Mouse (Mus musculus) skeletal muscle tissue, adult 2 months (tissue): ENCODE measurements around the gene Rapgef4.

Source experiments
- DNase-seq: peaks from one replicate; pipeline ENCODE4 v3.0.0-alpha.2; 2012; ENCODE audit warnings: low read depth, low spot score

Gene Rapgef4

DNA sequence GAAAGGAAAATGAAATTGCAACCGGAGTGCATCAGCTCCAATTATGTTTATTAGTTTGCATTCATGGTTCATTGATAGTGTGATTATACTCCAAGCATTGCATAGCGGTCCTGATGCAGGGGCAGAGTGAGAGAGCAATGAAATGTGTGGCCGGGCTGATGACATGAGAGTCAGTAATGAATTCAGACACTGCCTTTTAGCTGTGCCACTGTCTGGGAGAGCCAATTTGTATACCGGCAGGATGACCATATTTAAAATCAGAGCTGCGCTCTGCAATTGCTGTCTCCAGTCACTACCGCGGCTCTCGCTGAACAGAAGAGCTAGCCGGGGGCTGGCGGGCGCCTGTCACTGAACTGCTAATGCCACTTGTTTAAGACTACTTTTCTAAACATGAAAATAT lies 197.5 kb downstream of the Rapgef4 start:
- no peak for DNase-seq

- DNase-seq = no peak
Observed at GRCm38 (mm10) chr2:72179600-72180301, 198.7 kb downstream of the Rapgef4 start.

GRCm38 (mm10) chr2:72181443-72181842 lies 200.4 kb downstream of the Rapgef4 start:
- no peak for DNase-seq

DNA sequence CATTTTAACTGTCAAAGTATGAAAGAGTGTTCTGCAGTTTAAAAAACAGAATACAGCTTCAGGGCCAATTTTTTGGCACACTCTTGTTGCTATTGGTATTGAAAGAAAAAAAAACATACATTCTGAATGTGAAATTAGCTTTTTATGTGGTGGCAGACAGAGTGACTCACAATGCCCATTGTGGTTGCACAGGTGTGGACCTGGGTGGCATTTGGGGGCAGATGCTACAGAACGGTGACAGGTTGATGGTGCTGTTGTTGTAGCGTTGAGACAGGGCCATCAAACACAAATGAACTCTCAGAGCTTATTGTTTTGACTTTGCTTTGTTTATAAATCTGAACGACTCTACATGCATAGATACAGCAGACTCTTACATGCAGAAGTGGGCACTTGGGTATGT lies 202.7 kb downstream of the Rapgef4 start:
- DNase-seq = no peak

- no peak for DNase-seq
Observed at GRCm38 (mm10) chr2:72196190-72196965, 215.3 kb downstream of the Rapgef4 start.

DNA sequence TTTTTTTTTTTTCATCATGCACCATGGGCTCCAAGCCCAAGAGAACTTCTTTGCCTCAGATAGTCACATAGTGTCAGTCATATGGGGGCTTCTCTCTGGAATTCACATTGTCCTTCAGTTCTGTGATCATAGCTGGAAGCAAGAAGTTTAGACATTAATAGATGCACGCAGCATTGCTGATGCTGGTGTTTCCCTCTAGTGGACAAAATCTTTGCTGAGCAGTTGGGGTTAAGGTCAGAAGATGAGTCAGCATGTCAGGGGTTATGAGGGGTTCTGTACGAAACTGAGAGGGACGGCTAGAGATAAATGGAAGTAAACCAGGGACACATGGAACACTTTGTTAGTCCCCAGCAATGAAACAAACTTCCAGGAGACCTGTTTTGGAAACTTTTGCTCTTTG lies 216.0 kb downstream of the Rapgef4 start:
- DNase-seq = no peak

DNA sequence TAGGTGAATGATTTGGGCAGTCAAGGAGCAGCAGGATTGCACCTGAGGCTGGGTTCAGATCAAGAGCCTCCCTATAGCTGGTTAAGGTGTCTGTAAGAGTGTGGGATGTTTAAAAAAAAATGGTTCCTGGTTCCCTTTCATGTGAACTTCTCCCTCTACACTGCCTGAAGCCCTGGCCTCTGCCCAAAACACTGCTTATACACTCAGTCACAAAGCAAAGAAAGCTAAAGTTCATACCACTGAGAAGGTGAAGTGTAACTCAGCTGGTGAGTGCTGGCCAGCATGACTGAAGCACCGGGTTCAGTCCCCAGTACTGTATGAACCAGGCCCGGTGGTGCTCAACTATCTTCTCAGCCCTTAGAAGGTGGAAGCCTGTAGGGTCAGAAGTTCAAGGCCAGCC lies 218.4 kb downstream of the Rapgef4 start:
- no peak for DNase-seq

GRCm38 (mm10) chr2:72201506-72201905 lies 220.5 kb downstream of the Rapgef4 start:
- no peak for DNase-seq

DNA sequence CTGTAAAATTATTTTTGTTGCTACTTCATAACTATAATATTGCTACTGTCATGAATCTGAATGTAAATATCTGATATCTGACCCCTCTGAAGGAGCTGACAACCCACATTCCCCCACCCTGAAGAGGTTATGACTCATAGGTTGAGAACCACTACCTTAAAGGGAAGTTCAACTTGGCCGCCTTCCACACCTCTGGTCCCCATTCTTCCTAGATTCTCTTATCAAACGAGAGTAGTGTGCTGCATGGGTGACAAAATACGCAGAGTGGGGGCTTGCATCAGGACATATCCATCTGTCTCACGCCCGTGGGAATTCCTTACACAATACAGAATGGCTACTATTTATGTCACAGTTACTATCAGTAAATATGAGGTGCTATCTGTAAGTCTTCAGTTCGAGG lies 221.2 kb downstream of the Rapgef4 start:
- no peak for DNase-seq

- peak; percentile 72 for DNase-seq
Observed at GRCm38 (mm10) chr2:72203609-72204008, 222.6 kb downstream of the Rapgef4 start.

DNA sequence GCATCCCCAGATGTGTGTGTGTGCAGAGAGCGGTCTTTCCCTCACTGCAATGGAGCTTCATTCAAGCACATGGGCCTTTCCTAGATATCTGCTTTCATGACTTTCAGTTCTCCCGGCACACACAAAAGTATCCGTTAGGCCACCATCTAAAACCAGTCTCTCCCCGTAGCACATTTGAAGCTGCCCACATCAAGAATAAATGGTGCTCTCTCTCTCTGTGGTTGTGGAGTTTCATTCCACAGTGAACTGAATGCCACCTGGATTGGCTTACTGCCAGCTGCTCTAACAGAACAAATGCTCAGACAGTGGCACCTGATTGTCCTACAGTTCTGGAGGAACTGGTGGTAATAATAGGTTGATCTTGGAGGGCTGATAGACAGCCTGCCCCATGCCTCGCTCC lies 224.8 kb downstream of the Rapgef4 start:
- DNase-seq = no peak

- DNase-seq = no peak
Observed at GRCm38 (mm10) chr2:72206530-72207248, 225.6 kb downstream of the Rapgef4 start.

DNA sequence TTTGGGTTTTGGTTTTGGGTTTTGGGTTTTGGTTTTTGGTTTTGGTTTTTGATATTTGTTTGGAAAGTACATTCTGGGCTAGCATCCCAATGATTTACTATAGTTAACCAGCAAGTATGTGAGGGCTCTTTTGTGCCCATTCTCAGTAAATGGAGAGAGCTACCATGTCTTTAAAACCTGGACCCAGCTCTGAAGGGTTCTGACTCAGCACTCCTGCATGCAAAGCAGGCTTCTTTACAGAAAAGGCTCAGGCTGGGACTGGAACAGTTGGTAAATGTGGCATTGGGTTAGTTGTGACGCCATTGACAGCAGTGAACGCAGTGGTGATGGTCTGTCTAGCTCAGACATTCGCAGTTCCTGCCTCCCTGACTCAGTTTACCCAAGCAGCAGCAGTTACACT lies 236.3 kb downstream of the Rapgef4 start:
- no peak for DNase-seq

DNA sequence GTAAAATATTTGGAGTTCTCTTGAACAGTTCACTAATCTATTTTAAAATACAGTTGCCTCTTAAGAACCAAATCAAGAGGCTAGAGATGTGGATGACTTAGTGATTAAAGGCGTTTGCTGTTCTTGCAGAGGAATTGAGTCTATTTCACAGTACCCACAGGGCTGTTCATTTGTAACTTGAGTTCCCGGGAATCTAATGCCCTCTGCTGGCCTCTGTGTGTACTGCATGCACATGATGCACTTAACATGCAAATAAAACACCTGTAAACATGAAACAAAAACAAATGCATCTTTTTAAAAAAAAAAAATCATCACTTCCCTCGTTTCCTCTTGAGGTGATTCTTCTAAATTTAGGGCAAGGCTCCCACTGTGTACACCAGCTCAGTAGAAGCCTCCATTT lies 238.9 kb downstream of the Rapgef4 start:
- peak; percentile 18 for DNase-seq

GRCm38 (mm10) chr2:72221283-72221682 lies 240.2 kb downstream of the Rapgef4 start:
- DNase-seq = no peak

DNA sequence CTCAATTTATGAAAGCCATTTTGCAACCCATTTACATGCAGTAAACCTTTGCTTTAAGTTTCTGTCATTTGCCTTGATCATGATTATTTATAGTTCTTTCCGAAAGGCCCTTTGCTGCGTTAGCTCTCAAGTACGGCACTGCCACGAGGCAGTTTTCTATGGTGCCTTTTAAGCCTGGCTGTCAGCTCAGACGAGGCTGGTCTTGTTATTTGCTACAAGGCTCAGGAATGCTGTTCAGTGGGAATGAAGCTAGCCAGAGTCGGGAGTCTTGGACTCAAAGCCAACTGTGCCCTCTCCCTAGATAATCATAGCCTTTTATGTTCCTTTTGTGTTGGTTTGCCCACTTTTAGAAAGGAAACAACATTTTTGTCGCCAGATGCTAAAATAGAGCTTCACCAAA lies 240.7 kb downstream of the Rapgef4 start:
- no peak for DNase-seq

DNA sequence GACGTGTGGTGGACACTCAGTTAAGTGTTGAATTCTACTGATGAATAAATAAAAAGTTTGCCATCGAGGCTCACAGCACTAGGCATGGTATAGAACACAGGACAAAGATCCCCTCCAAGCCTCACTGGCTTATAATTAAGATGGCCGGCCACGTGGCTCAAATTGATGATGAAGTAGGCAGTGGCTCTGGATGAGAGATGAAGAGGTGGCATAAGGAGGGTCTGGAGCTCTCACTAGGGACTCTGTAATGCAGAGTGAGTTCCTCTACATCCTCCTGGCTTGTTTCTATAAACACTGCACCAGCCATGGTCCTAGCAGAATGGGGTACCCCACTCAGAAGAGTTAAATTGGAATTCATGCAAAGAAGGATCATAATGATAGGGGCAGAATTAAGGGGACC lies 241.2 kb downstream of the Rapgef4 start:
- DNase-seq = no peak

- no peak for DNase-seq
Observed at GRCm38 (mm10) chr2:72222736-72223455, 241.9 kb downstream of the Rapgef4 start.

- DNase-seq = no peak
Observed at GRCm38 (mm10) chr2:72223479-72223878, 242.4 kb downstream of the Rapgef4 start.

- DNase-seq = no peak
Observed at GRCm38 (mm10) chr2:72226006-72226405, 245.0 kb downstream of the Rapgef4 start.

DNA sequence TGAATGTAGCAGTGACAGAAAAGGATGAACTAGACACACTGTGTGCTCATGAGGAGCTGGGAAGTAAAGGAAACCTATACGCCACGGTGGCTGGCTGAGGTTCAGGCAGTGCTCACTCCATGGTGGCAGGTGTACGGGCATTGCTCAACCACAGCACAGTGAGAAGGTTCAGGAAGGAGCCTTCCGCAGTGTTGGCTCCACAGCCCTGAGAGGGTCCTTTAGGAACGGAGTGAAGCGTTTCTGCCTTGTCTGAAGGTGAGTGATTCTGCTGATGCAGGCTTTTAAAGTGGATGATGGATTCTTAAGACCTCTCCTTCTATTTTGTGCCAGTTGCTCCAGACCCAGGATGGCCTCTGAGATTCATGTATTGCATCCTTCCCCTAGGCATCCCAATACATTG lies 246.4 kb downstream of the Rapgef4 start:
- DNase-seq = no peak

DNA sequence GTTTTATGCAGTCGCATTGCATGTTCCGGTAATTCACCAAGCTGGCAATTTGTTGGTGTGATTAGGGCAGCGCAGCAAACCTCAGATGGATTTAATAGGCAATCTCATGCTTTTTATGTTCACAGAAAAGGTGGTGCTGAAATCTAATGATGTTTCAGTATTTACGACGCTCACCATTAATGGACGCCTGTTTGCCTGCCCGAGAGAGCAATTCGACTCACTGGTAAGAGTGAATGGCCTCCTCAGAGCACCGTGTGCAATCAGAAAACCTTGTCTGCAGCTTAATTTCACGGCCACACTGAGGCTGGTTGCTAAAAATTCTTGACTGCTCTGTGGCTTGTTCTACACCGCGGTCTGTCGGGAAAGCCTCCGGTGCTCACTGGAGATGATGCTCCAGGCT lies 247.8 kb downstream of the Rapgef4 start:
- DNase-seq = no peak
